Mouse (Mus musculus) stomach, postnatal 0 days (tissue): ENCODE measurements at regions not wholly inside any gene's neighbourhood (a gene's known extent, or its start where the extent isn't known, plus 50 kb on each side); places are given as distances from the start of the nearest gene placed in this dataset.
A peak's percentile ranks its signal among the peaks of the same experiment; 100 is the strongest.

Experiments used
- ATAC-seq: fragments of 200-750 bp; cut with Nextera tagmentation; 2 replicates; pipeline ENCODE4 v1.8.0; 2017; ENCODE audit not compliant: low FRiP score, low TSS enrichment
- DNase-seq: peaks from one replicate; pipeline ENCODE4 v3.0.0-alpha.2; 2016; ENCODE audit warnings: low spot score
- H3K27ac ChIP-seq: fragments of 300-500 bp; sonication (generic); replicated peaks from 2 replicates; pipeline ENCODE4 v1.5.1; 2014; ENCODE audit warnings: mild to moderate bottlenecking, control low read depth
- H3K27me3 ChIP-seq: fragments of 300-500 bp; sonication (generic); 2 replicates; pipeline ENCODE4 v1.6.1; 2014; ENCODE audit warnings: low read length; ENCODE audit not compliant: control insufficient read depth, insufficient read depth
- H3K36me3 ChIP-seq: fragments of 300-500 bp; sonication (generic); 2 replicates; pipeline ENCODE4 v1.6.1; 2014; ENCODE audit warnings: low read length, mixed read lengths; ENCODE audit not compliant: control insufficient read depth, insufficient read depth
- H3K4me1 ChIP-seq: fragments of 300-500 bp; sonication (generic); replicated peaks from 2 replicates; pipeline ENCODE4 v1.6.1; 2014; ENCODE audit warnings: antibody characterized with exemption; ENCODE audit not compliant: control insufficient read depth, insufficient read depth
- H3K4me2 ChIP-seq: fragments of 300-500 bp; sonication (generic); replicated peaks from 2 replicates; pipeline ENCODE4 v1.6.1; 2014; ENCODE audit warnings: low read depth, mild to moderate bottlenecking, control low read depth, moderate library complexity
- H3K4me3 ChIP-seq: fragments of 300-500 bp; sonication (generic); 2 replicates; pipeline ENCODE4 v1.5.1; 2014; ENCODE audit warnings: low read depth, low read length, control low read depth
- H3K9ac ChIP-seq: fragments of 300-500 bp; sonication (generic); 2 replicates; pipeline ENCODE4 v1.6.1; 2014; ENCODE audit warnings: mild to moderate bottlenecking, low read length, control low read depth, mixed read lengths
- H3K9me3 ChIP-seq: fragments of 300-500 bp; sonication (generic); 2 replicates; pipeline ENCODE4 v1.6.1; 2016; ENCODE audit warnings: low read length; ENCODE audit not compliant: control insufficient read depth
- CTCF ChIP-seq: IDR thresholded peaks from 2 replicates; pipeline ENCODE4 v1.5.1; 2016; ENCODE audit warnings: antibody characterized with exemption, low read depth, mild to moderate bottlenecking, moderate library complexity
- EP300 ChIP-seq: optimal IDR thresholded peaks from 2 replicates; pipeline ENCODE3; 2016; ENCODE audit warnings: antibody characterized with exemption
- WGBS: fragments of 180-500 bp; shearing (Covaris S2); extraction: QIAGEN DNeasy Blood & Tissue Kit; methylation state at CpG from one replicate; pipeline ENCODE4 v1.1.7; 2014; 5-methylcytosine and 5-hydroxymethylcytosine counted together

DNA sequence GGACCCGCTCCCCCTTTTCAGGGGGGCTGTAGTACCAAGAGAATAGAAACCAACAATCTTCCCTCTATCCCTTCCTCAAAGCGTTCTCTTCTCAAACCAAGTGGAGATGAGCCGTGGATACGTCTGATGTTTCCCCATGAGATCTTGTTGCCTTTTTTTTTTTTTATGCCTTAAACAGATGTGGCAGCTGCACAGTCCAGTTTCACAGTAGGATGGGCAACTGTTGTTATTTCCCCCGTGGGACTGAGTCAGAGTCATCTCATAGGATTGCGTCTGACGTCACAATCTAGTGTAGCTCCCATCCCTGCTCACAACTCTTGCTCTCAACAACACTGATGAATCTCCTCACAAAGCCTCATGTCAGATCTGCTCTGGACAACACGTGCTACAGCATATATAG lies 148.7 kb upstream of the Trpc7 start:
- ATAC-seq, result no peak
- no peak for DNase-seq
- Histone ChIP-seq H3K27ac (no peak overlapping the region), H3K4me1 (no peaks in the 10 kb centered on the region), H3K36me3 (no peaks in the 10 kb centered on the region), H3K4me2 (no peak overlapping the region), H3K9ac (no peak overlapping the region), H3K4me3 (no peak overlapping the region), H3K9me3 (no peaks in the 10 kb centered on the region), H3K27me3 (no peaks in the 10 kb centered on the region)
- TF ChIP-seq EP300, result no peak
- TF ChIP-seq CTCF, result no peak
- 87% methylated on average over 8 of the region's 8 CpGs for WGBS

DNA sequence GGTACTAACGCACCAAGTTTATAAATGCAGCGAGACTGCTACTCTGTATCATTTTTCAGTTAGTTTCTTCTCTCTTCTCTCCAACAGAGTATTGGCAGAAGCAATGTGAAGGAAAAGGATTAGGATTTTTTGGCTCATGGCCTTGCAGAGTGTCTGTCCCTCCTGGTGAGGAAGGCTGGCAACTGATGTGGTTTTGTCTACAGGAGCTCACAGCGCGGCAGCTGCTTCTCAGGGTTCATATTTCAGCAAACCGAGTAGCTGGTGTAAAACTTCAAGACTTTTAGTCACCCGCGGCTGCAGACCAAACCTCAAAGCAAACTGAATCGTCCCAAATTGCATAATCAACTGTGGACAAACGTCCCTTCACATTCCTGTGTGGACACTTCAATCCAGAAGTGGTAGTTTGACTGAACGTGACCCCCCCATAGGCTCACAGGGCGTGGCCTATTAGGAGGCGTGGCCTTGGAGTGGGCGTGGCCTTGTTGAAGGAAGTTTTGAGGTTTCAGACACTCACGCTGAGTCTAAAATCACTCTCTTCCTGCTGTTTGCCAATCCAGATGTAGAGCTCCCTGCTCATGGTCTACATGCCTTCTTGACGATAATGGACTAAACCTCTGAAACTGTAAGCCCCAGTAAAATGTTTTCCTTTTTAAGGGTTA lies 147.7 kb upstream of the Trpc7 start:
- no peak overlapping the region for H3K4me3 ChIP-seq
- no peak overlapping the region for H3K27ac ChIP-seq
- no peaks in the 10 kb centered on the region for H3K27me3 ChIP-seq
- no peak for ATAC-seq
- H3K36me3 ChIP-seq, result no peaks in the 10 kb centered on the region
- no peaks in the 10 kb centered on the region for H3K9me3 ChIP-seq
- H3K4me1 ChIP-seq, result no peaks in the 10 kb centered on the region
- no peak overlapping the region for H3K9ac ChIP-seq
- TF ChIP-seq CTCF (no peak), EP300 (no peak)
- H3K4me2 ChIP-seq, result no peak overlapping the region
- WGBS, result 80% methylated on average over 15 of the region's 15 CpGs
- no peak for DNase-seq

DNA sequence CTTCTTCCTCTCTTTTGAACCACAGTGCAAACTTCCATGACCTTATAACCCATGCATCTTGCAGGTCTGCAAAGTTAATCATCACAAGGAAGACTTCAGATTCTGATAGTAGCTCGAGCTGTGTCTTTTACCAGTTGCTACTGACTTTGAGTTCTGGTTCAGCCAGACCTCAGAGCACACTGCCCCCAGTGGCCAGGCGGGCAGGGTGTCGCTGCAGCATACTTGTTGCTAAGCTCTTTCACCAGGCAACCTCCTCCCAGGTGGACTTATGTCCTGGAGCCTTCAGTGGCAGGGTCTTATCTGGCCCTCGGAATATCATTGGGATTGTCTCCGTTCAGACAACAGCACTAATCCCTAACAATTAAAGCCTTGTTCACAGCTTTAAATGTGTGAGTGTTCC lies 146.7 kb upstream of the Trpc7 start:
- WGBS, result 72% methylated on average over 5 of the region's 5 CpGs

DNA sequence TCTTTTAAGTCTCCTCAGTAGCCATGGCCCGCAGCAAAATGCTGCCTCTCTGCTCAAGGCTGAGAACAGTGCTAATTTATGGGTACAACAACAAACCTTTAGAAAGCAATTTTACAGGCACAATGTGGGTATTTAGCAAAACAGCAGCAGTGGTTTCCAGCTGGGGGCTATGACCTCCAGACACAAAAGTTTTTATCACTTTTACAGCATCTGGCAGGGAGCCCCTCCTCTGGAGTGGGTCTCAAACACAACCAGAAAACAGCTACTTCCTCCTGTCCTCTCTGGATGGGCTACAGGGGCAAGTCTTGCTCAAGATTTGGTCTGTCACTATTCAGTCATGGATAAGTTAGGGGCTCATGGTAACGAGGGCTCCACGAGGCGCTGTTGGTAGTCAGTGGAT lies 137.1 kb upstream of the Trpc7 start:
- H3K27me3 ChIP-seq, result no peaks in the 10 kb centered on the region
- TF ChIP-seq CTCF (no peak), EP300 (no peak)
- no peak overlapping the region for H3K9ac ChIP-seq
- no peaks in the 10 kb centered on the region for H3K4me1 ChIP-seq
- H3K4me3 ChIP-seq, result no peak overlapping the region
- H3K27ac ChIP-seq, result no peak overlapping the region
- DNase-seq, result no peak
- H3K4me2 ChIP-seq, result no peak overlapping the region
- no peak for ATAC-seq
- H3K36me3 ChIP-seq, result no peaks in the 10 kb centered on the region
- H3K9me3 ChIP-seq, result no peaks in the 10 kb centered on the region
- WGBS, result 84% methylated on average over 4 of the region's 4 CpGs

More for the DNA sequence above, 146.7 kb upstream of the Trpc7 start:
- Histone ChIP-seq H3K4me2 (no peak overlapping the region), H3K4me3 (no peak overlapping the region), H3K4me1 (no peaks in the 10 kb centered on the region), H3K9ac (no peak overlapping the region), H3K27ac (no peak overlapping the region), H3K9me3 (no peaks in the 10 kb centered on the region), H3K27me3 (no peaks in the 10 kb centered on the region), H3K36me3 (no peaks in the 10 kb centered on the region)
- no peak for DNase-seq
- ATAC-seq, result no peak
- TF ChIP-seq EP300 (no peak), CTCF (peak; percentile 50)

DNA sequence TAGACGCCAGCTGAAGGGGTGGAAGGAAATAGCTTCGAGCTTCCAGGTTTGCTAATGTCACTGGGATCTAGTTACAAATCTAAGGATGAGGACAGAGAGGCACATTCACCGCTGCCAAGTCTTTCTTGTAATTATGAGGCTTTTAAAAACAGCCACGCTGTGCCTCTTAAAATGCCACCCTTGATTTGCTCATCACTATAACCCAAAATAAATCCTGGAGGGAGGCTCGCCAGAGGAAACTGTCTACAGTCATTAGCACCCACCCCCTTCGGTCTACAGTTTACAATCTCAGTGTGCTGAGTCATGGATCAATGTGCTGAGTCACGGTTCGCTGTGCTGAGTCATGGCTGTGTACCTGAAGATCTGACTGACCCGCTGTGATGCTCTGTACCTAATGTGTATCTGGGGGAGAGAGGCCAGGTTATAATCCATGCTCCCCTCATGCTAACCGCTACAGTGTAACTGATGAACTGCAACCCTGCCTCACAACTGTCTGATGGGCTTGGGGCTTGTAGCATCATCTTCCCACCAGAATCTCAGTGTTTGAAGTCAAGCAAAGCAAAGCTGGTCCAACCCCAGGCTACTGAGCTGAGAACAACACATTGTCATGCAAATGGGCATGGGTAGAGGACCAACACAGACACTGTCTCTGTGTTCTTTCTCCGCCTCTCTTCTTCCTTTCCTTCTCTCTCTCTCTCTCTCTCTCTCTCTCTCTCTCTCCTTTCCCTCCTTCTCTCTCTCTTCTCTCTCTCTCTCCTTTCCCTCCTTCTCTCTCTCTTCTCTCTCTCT lies 122.0 kb upstream of the Trpc7 start:
- no peak for ATAC-seq
- Histone ChIP-seq H3K9ac (no peak overlapping the region), H3K27ac (no peak overlapping the region), H3K9me3 (no peaks in the 10 kb centered on the region), H3K36me3 (no peaks in the 10 kb centered on the region), H3K27me3 (no peaks in the 10 kb centered on the region), H3K4me2 (no peak overlapping the region), H3K4me3 (no peak overlapping the region), H3K4me1 (no peaks in the 10 kb centered on the region)
- TF ChIP-seq EP300 (no peak), CTCF (no peak)
- 65% methylated on average over 11 of the region's 11 CpGs for WGBS
- no peak for DNase-seq
